Mouse (Mus musculus) bone marrow, adult 2 months (tissue): ENCODE results near the gene Znhit3.

Source experiments
- CTCF ChIP-seq: fragments of 200-500 bp; IDR thresholded peaks from 2 replicates; pipeline ENCODE4 v1.5.1; 2011; ENCODE audit warnings: low read length, control low read depth; ENCODE audit not compliant: control insufficient read depth, insufficient read depth
- POLR2A ChIP-seq: fragments of 200-500 bp; IDR thresholded peaks from 2 replicates; pipeline ENCODE4 v1.6.1; 2011; ENCODE audit warnings: low read depth, mild to moderate bottlenecking, control low read depth, low read length, borderline replicate concordance; ENCODE audit not compliant: control insufficient read depth

DNA sequence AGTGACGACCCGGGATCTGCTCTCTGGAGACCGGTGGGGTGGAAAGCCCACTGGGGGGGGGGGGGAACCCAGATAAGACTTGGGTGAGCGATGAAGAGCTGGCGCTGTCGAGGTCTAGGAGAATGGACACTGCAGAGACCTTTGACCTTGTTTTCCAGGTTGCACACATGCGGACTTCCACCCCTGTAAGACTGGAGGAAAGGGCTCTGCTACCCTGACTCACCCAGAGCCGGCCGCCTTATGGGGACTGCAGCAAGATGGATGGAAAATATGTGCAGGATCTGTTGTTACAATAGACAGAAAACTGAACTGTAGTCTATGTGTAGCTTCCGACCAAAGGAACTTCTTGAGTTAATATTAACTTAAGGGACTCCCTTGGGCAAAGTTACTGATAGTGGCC is 45.1 kb downstream of the Znhit3 start:
- TF ChIP-seq POLR2A (no peak), CTCF (no peak)
